Mouse (Mus musculus) testis, adult 2 months (tissue): ENCODE results near the gene Canx. TPM values are rescaled to one million over a fixed set of nuclear protein-coding genes. Genes with fewer than 3 reads are reported as not detected.
A peak's percentile ranks its signal among the peaks of the same experiment; 100 is the strongest.

Source experiments
- H3K27ac ChIP-seq: fragments of 200-500 bp; 2 replicates; pipeline ENCODE4 v1.5.1; 2012; ENCODE audit warnings: low read depth, low read length; ENCODE audit not compliant: control insufficient read depth, insufficient read depth
- H3K27me3 ChIP-seq: fragments of 200-500 bp; 2 replicates; pipeline ENCODE4 v1.6.1; 2012; ENCODE audit warnings: mild to moderate bottlenecking, low read length, moderate library complexity; ENCODE audit not compliant: control insufficient read depth, insufficient read depth
- H3K36me3 ChIP-seq: fragments of 200-500 bp; 2 replicates; pipeline ENCODE4 v1.6.1; 2012; ENCODE audit warnings: mild to moderate bottlenecking, low read length; ENCODE audit not compliant: control insufficient read depth, insufficient read depth
- H3K4me1 ChIP-seq: fragments of 200-500 bp; 2 replicates; pipeline ENCODE4 v1.6.1; 2012; ENCODE audit warnings: low read length; ENCODE audit not compliant: control insufficient read depth, insufficient read depth
- H3K4me3 ChIP-seq: fragments of 200-500 bp; 2 replicates; pipeline ENCODE4 v1.5.1; 2012; ENCODE audit warnings: low read depth, mild to moderate bottlenecking, low read length, moderate library complexity, mixed read lengths; ENCODE audit not compliant: control insufficient read depth
- CTCF ChIP-seq: fragments of 200-500 bp; IDR thresholded peaks from 2 replicates; pipeline ENCODE4 v1.5.1; 2012; ENCODE audit warnings: low read depth, mild to moderate bottlenecking, inconsistent platforms, low read length, moderate library complexity; ENCODE audit not compliant: control insufficient read depth, insufficient read depth, insufficient replicate concordance
- POLR2A ChIP-seq: fragments of 200-500 bp; IDR thresholded peaks from 2 replicates; pipeline ENCODE4 v1.6.1; 2012; ENCODE audit warnings: low read depth, mild to moderate bottlenecking, inconsistent platforms, low read length, moderate library complexity; ENCODE audit not compliant: control insufficient read depth
- polyA plus RNA-seq: library from polyadenylated mRNA; depleted of rRNA; stranded (reverse); fragments of >200 nt; gene quantifications from 2 replicates; pipeline ENCODE4 v1.2.3, GENCODE M21; 2012

Canx gene
- polyA plus RNA-seq, 1 experiment: 58.3 TPM

GRCm38 (mm10) chr11:50269885-50270284, 55.6 kb downstream of the Canx start:
- H3K27me3 ChIP-seq: no peaks in the 10 kb centered on the region
- no peak for TF ChIP-seq CTCF
- H3K4me1 ChIP-seq: no peaks in the 10 kb centered on the region; the same call in 1 of the 2 replicates
- H3K36me3 ChIP-seq: no peaks in the 10 kb centered on the region
- H3K27ac ChIP-seq: no peak overlapping the region
- H3K4me3 ChIP-seq: no peak overlapping the region

- Histone ChIP-seq H3K4me1 (no peaks in the 10 kb centered on the region; the same call in 1 of the 2 replicates), H3K36me3 (no peaks in the 10 kb centered on the region), H3K4me3 (no peak overlapping the region), H3K27me3 (no peaks in the 10 kb centered on the region), H3K27ac (no peak overlapping the region)
- TF ChIP-seq CTCF: no peak
- no peak for TF ChIP-seq POLR2A
Measured at GRCm38 (mm10) chr11:50269163-50269562, 56.3 kb downstream of the Canx start.

GRCm38 (mm10) chr11:50266997-50267396, 58.5 kb downstream of the Canx start:
- Histone ChIP-seq H3K27ac (no peak overlapping the region), H3K4me3 (no peak overlapping the region), H3K36me3 (no peaks in the 10 kb centered on the region; the same call in 1 of the 2 replicates), H3K27me3 (no peaks in the 10 kb centered on the region), H3K4me1 (no peaks in the 10 kb centered on the region; the same call in 1 of the 2 replicates)
- TF ChIP-seq POLR2A (no peak), CTCF (no peak)

- no peaks in the 10 kb centered on the region for H3K27me3 ChIP-seq
- H3K4me3 ChIP-seq: no peak overlapping the region
- H3K4me1 ChIP-seq: no peaks in the 10 kb centered on the region; the same call in 1 of the 2 replicates
- TF ChIP-seq POLR2A (no peak), CTCF (no peak)
- no peak overlapping the region for H3K27ac ChIP-seq
- peaks cover 2% of the 10 kb centered on the region; the same call in 1 of the 2 replicates for H3K36me3 ChIP-seq
Measured at GRCm38 (mm10) chr11:50265931-50266330, 59.5 kb downstream of the Canx start.

GRCm38 (mm10) chr11:50263198-50263597, 62.3 kb downstream of the Canx start:
- Histone ChIP-seq H3K4me3 (peak overlapping the region; percentile 77), H3K27ac (no peak overlapping the region), H3K4me1 (no peaks in the 10 kb centered on the region), H3K27me3 (no peaks in the 10 kb centered on the region), H3K36me3 (peaks cover 2% of the 10 kb centered on the region; the same call in 1 of the 2 replicates)
- no peak for TF ChIP-seq POLR2A
- no peak for TF ChIP-seq CTCF

GRCm38 (mm10) chr11:50262020-50262419, 63.5 kb downstream of the Canx start:
- no peak for TF ChIP-seq POLR2A
- peak; percentile 24; the same call in 1 of the 2 replicates for TF ChIP-seq CTCF
- Histone ChIP-seq H3K4me3 (no peak overlapping the region), H3K27ac (no peak overlapping the region), H3K4me1 (no peaks in the 10 kb centered on the region), H3K36me3 (peaks cover 2% of the 10 kb centered on the region; the same call in 1 of the 2 replicates), H3K27me3 (no peaks in the 10 kb centered on the region)

- Histone ChIP-seq H3K27ac (no peak overlapping the region), H3K4me1 (peaks cover 2% of the 10 kb centered on the region; the same call in 1 of the 2 replicates), H3K27me3 (no peaks in the 10 kb centered on the region), H3K4me3 (no peak overlapping the region), H3K36me3 (peaks cover 2% of the 10 kb centered on the region; the same call in 1 of the 2 replicates)
- TF ChIP-seq CTCF (no peak), POLR2A (no peak)
Measured at GRCm38 (mm10) chr11:50258310-50258709, 67.2 kb downstream of the Canx start.
